Mouse (Mus musculus) yolk sac, embryonic 10.5 days (tissue): Measurements from ENCODE around the gene Tgm1.
A peak's percentile ranks its signal among the peaks of the same experiment; 100 is the strongest.

Experiments used
- DNase-seq: peaks from one replicate; pipeline ENCODE4 v3.0.0-alpha.2; 2017; ENCODE audit warnings: low spot score

Gene Tgm1

DNA sequence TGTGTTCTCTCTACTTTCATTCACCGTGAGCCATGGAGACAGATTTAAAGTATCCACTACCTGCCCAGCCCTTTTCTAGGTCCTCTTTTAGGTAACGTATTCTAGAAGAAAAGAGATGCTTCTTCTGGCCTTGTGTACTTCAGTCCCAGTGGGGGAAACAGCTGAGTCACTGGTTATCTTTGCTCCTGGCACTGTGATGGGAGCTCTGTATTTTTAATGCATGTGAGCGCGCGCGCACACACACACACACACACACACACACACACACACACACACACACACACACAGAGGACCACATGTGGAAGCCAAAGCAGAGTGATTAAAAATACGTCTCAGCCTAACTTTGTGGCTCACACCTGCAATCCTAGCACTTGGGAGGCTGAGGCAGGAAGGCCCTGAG is 9.7 kb upstream of the Tgm1 start:
- no peak for DNase-seq

DNA sequence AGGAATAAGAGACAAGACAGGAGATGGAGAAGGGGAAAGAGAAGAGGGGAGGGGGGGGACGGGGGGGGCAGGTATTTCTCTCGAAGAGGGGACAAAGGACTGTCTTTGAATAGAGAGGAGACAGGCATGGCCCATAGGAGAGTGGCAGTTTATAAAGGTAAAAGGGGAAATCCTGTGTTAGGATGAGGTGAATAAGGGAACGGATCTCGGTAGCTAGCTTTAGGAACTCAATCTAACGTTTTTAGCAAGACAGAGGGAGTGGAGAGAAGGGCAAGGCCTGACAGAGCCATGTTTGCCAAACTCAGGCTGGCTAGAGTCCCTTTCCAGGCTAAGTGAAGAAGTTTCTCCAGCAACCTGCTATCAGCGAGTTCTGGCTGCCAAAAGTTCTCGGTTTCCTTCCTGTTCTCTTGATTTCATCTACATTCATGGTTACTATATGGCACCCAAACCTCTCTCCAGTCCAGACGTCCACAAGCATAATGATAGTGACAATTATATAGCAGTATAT is 8.8 kb upstream of the Tgm1 start:
- no peak for DNase-seq

DNA sequence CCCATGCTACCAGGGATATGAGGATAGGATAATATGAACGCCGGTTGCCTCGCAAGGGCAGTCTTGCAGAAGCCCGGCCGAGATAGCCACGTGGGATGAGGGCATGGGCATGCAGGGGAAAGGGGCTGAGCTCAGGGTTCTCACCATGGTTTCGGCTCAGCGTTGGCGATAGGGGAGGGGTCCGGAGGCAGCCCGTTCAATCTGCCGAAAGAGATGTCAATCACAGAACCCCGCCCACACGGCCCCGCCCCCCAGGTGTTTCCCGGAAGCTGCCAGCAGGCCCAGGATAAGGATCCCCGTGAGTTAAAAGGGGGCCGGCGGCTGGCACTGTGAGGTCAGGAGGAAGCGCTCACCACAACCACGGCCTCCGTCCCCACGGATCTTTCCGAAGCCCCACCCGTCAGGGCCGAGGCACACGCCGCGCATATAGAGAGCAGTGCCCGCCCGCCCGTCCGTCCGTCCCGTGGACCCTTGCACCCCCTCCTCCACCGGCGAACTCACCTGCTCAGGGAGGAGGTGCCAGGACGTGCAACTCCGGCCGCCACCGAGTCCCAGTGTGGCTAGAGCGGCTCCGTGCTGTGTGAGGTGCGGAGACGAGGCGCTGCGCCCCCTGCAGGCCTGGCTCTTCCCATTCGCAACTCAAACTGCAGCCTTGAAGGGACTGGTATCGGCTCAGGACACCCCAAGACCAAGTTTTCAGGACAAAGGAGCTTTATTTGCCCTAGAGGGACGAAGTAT is 8.1 kb upstream of the Tgm1 start, which contains the start of gene Rabggta:
Rabggta (minus strand) TSS at position 564 of the 738 bp plus-strand sequence.
- peak; percentile 98 for DNase-seq

DNA sequence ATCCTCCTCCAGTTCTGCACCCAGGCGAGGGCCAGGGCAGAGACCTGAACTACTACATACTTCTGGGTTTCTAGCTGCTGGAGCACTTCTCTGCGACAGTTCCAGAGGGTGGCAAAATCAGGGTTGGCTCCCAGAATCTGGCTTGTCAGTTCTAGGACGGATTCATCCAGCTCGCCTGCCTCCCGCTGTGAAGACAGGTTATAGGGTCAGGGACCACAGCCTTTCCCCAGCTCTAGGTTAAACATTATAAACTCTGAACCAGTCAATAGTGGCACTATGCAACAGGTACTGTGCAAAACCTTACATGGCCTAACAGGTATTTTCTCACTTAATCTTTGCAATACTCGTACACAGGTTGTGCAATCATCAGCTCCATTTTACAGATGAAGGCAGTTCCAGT is 7.3 kb upstream of the Tgm1 start:
- no peak for DNase-seq

DNA sequence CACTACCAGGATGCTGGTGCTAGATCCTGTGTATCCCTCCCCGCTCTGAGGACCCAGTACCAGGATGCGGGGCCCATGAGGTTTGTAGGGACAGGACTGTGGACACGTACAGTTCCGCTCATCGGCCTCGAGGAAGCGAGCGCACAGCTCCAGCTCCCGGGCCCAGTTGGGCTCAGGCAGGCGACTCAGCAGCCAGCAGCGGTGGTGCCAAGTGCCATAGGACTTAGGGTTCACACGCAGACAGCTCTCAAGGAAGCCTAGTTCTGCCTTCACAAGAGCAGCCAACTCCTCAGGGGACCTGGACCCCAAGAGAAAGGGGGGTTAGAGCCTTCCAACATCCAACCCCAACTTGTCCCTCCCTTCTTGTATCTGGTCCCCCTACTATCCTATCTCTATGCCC is 6.9 kb upstream of the Tgm1 start:
- DNase-seq: no peak

DNA sequence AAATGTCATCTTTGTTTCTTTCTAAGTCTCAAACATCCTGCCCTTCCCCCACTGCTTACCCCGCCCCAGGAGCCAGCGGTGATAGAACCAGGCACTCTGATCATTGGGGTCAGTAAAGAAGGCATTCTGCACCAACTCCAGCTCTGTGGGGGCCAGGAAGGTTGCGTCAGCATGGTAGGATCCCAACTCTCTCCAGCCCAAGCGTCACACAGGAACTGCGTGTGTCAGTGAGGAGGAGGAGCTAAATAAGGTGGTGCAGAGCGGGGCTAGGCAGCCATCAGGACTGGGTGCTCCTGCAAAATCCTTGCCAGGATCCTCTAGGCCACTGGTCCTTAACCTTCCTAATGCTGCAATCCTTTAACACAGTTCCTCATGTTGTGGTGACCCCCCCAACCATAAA is 6.0 kb upstream of the Tgm1 start:
- no peak for DNase-seq

DNA sequence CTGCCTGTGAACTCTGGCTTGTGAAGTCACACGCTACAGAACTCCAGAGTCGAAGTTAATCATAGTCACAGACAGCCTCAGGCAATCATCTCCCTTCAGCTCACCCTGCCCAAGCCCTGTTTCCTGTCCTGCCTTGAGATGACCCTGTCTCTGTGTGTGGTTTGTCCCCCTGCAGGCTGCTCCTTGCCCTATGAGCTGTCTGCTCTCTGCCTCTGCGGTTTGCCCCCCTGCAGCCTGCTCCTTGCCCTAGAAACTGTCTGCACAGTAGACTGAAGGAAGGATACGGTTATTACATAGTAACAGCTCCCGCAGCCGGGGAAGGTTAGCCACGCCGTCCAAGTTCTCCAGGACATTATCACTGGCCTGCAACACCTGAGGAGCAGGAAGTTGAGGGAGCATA is 3.2 kb upstream of the Tgm1 start:
- DNase-seq: peak; percentile 80

DNA sequence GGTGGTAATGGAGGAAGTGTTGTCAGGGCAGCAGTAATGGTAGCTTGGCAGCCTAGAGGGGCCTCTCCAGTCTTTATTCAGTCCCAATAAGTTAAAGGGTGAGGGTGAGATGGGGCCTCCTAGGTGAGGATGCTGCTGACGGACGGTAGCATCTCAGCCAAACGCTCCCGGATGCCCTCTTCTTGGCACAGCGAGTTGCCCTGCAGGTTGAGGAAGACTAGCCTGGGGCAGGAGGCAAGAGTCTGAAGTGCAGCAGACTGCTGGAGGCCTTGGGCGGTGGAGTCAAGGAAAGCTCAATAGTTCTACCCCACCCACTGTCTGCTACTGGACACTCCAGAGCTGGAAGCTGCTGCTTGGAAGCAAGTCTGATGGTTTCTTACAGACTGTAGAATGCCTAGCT is 2.5 kb upstream of the Tgm1 start:
- no peak for DNase-seq

DNA sequence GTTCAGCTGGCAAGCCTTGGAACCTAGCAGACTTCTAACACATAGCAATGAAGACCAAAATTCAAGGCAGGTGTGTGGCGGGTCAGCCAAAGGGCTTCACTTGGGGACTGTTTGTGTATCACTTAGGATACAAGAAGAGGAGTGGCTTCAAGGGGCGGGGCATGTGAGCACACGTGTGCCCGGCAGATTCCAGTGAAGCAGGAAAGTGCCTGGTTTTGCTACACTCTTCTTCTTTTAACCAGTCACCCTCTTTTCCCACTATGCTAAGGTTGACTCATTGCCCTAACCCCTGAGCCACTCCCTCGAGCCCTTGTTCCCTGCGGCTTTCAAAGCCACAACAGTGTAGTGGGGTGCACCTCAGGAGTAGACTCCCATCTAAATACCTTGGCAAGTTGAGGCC is 1.2 kb upstream of the Tgm1 start:
- no peak for DNase-seq

DNA sequence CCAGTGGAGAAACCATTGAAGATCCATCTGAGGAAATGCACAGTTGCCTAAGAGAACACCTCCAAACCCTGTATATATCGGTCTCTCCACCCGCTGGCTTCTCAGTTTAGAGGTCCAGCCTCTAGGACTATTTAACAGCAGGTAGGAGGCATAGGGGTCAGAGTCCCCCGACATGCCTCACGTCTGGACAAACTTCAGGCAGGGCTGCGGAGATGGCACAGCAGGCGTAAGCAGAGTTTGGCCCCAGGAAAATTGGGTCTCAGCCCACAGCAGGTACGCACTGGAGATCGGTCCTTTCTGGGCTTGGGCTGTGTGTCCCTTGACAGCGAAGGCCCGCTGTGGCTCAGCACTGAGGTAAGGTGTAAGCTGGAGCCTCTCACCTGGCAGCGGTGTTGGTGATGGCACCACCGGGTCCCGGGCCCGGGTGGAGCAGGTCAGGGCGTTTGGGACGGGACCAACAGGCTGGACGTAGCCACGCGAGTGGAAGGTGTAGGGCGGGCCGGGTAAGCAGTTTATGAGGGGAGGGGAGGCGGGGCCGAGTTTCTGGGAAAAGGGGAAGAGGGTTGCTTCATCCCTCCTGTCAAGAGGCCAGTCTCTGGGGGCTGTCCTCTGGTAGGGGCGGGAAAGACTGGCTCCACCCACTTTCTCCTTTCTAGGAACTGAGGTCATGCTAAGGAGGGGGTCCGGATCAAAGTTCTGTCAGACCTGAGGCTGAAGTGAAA is 558 bp downstream of the Tgm1 start:
- peak; percentile 91 for DNase-seq

DNA sequence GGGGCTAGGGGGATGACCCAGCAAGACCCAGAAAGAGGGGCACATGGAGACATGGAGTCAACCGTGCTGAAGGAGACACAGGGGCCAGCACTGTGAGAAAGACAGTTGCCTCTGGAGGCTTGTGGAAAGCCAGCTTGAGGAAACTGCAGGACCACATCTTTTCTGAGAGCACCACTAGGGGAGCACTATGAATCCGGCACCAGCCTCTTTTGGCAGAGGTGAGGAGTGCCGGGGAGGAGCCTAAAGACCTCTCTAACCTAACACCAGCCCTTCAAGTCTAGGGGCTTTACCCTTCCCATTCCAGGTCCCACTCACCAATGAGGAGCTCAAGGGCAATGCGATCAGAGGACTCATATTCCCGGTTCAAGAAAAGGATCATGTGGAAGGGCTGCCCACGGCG is 1.9 kb downstream of the Tgm1 start:
- no peak for DNase-seq

DNA sequence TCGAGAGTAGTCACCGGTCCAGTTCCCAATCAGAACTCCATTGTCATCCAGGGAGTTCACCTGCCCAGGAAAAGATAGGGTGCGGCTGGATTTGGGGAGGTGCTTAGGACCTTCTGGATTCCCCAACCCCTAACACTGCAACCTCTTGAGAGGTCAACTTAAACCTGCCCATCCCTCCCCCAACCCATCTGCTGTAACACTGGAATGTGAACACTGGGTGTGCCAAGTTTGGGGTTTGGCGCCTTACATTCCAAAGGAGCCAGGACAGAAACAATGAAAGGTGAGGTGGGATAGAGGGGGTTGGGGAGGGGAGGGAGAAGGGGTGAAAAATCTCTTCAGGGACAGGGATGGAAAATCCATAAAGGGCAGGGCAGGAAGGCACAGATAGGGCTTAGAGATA is 4.2 kb downstream of the Tgm1 start:
- DNase-seq: no peak

DNA sequence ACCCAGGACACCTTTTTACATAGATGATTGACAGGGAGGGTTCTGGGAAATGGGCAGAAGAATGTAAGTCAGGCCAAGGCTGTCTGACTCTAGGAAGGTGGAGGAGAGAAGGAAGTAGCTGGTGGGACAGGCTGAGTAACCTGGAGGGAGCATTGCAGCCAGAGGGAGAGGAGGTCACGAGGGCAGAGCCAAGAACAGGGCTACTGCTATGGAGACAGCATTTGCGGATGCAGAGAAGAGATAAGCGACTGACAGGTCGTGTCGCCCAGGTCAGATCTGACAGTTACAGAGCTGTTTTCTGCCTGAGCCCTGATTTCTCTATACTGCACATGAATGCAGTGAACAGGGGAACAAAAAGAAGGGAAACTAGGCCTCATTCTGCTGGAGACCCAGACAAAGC is 6.3 kb downstream of the Tgm1 start:
- peak; percentile 83 for DNase-seq

DNA sequence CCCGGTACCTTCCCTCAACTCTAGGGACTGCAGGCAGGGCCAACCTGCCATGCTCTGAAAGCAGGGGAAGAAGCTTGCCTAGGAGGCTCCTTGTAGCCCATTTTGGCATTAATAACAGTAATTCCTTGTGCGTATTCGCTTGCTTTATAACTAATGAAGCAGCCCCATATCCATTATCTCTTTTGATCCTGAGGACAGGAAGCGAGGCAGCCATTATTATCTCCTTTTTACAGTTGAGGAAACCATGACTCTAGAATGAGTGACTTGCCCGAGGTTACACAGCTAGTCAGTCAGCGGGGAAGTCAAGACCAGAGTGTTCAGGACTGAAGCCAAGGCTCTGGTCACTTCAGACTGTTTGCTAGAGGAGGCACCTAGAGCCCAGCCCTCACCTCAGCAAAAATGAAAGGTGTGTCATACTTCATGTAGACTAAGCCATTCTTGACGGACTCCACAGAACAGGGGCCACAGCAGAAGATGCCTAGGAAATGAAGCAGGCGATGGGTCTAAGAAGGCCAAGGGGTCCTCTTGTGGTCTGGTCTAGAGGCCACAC is 7.6 kb downstream of the Tgm1 start:
- DNase-seq: no peak

DNA sequence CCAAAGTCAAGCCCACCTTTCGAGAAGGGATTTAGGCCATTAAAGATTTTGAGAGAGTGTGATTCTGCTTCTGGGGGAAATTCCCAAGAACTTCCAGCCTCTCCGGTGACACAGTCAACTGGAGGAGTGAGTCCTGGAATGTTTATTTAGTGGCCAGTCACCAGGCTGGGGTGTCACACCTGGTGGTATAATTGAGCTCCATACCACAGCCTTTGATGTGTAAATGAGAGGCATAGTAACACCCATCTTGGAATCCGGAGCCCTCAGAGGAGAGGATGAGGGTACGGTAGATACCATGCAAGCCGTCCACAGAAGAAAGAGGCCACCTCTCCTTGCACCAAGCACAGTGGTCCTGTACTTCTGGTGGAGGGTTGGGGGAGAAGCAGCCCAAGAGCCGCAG is 11.0 kb downstream of the Tgm1 start:
- no peak for DNase-seq

DNA sequence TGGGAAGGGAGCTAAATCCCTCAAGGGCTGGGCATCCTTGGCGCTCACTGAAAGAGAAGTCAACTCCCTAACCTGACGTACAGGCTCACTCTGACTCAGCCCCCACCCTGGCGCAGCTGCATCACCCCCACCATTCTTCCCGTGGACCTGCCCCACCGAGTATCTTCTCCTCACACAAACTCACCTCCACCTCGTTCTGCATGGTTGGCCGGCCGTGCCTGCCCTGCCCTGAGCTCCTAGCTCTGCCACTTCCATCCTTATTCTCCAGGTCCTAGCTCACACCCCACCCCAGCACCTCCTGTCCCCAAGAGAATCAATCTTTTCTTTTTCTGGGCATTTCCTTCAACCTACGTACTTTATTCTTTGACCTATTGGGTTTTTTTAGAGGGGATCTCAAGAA is 12.6 kb downstream of the Tgm1 start:
- DNase-seq: no peak

DNA sequence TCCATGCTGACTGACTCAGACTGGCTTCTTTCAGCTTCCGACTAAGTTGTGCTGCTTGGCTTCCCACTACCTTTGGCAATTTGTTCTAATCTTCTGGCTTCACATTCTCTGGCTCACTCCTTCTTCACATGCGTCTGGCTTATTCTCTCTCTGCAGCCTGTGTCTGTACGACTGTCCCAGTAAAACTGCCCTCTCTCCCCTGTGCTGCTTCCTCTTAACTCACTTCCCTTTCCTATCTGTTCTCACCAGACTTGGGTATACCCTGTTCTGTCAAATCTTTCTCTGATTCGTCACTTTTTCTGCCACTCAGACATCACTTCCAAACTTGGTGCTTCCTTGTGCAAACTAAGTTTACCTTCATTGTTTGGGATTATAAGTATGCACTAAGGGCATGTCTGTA is 16.5 kb downstream of the Tgm1 start:
- DNase-seq: no peak

DNA sequence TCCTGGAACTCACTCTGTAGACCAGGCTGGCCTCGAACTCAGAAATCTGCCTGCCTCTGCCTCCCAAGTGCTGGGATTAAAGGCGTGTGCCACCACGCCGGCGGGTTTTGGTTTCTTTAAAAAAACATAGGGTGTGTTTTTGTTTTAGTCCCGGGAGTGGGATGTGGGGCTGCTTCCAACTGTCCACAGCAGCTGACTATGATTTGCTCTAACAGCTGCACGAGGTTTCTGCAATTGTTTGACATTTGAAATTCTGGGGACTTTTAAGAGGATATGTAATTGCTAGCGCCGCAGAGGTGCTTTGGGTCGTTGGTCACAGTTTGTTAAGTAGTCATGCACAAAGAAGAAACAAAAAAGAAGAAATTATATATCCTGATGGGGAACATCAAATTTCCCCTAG is 24.3 kb downstream of the Tgm1 start:
- DNase-seq: no peak

DNA sequence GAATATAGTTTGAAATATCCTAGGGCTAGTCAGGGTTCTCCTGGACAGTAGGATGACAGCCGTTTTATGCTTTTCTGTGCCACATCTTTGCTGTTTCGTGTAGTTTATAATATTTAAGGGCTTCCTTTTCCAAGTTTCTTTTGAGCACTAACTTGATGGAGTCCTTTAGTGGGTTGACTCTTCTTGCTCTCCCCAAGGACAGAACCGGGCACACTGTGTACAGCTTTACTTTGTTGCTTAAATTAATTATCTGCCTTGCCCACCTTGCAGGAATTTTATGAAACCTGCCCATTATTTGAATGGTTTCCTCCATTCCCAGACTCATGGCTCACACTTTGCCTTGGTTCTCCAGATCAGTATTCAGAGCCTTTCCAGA is 31.6 kb downstream of the Tgm1 start:
- DNase-seq: no peak

DNA sequence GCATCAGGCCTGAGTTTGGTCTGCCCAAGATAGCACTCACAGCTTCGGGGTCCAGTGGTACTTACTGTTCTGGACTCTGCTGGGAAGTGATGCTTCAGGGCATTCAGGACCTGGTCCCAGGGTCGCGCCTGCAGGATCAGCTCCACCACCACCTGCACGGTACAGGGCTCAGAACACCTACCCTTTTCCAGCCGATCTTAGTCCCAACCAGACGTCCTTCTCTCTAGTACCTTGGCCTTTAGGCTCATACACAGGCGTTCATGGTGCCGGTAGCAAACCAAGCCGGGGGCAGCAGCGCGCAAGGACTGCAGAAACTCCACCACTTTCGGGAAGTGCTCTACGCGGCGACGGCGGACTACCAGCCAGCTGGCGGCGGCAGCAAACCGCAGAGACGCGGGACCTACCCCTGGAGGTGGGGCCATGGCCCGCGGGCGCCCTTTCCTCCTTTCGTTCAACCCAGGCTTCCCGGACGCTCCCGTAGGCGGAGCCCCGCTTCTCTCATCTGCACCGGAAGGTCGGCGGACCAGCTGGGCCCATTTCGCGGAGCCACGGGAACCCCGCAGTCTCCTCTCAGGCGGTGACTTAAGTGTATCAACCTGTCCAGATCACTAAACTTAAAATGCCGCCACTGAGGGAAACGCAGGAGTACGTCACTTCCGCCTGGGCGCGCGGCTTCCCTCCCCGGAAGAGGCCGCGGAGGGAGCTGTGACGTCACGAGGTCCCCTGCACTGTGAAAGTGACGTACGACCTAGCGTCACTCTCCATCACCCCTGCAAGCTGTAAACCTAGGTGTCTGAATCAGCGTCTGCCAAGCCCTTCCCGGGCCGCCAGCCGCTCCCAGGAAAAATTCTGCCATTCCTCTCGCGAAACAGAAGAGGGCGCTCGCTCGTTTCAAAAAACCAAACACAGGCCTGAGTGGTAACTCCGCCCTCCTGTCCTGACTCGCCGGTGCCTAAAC is 32.3 kb downstream of the Tgm1 start, which contains the start of gene Tinf2:
Tinf2 (minus strand) TSS at position 661 of the 958 bp plus-strand sequence.
- DNase-seq: peak; percentile 97

DNA sequence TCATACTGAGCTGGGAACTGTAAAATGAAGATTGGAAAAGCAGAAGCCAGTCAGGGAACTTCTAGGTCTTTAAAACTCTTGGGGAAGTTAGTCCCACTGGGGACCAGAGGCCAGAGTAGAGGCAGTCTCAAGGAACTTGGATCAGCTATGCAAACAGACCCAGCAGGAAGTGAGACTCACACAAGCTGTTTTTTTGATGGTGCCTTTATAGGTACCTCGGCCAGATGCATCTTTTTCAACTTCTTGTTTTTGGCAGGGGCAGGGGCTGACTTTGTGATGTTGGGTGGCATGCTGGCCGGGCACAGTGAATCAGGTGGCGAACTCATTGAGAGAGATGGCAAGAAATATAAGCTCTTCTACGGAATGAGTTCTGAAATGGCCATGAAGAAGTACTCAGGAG is 36.1 kb downstream of the Tgm1 start:
- DNase-seq: no peak

DNA sequence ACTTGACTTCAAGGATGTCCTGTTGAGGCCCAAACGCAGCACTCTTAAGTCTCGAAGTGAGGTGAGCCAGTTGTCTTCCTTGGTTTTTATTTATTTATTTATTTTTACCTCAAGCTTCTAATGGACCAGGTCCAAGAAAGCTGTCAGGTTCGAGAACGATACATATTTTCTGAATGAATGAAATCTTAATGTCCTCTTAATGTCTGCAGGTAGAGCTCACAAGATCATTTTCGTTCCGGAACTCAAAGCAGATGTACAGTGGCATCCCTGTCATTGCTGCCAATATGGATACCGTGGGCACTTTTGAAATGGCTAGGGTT is 41.0 kb downstream of the Tgm1 start:
- no peak for DNase-seq
